Mouse (Mus musculus) MEL (cell line): ENCODE measurements around the gene Rhcg.

Source experiments
- CTCF ChIP-seq, 3 experiments: IDR thresholded peaks in 2 of 3; conservative IDR thresholded peaks in 1 of 3; 2 replicates each; pipeline ENCODE4 v1.5.1; 2011 to 2012; ENCODE audit warnings: low read length in 3 of 3, low read depth in 2 of 3, mild to moderate bottlenecking in 2 of 3, improper control_type of control experiment in 1 of 3, inconsistent platforms in 1 of 3, mixed read lengths in 1 of 3, moderate library complexity in 1 of 3; ENCODE audit not compliant: control insufficient read depth in 1 of 3, insufficient read depth in 1 of 3, poor library complexity in 1 of 3, severe bottlenecking in 1 of 3
- JUND ChIP-seq: IDR thresholded peaks from 2 replicates; pipeline ENCODE4 v1.6.1; 2011; ENCODE audit warnings: low read depth, mild to moderate bottlenecking, improper control_type of control experiment, low read length
- NELFE ChIP-seq: IDR thresholded peaks from 2 replicates; pipeline ENCODE4 v1.6.1; 2011; ENCODE audit warnings: low read depth, low read length, improper control_type of control experiment
- POLR2A ChIP-seq, 2 experiments: IDR thresholded peaks; 2 replicates each; pipeline ENCODE4 v1.6.1; 2011 to 2012; ENCODE audit warnings: low read length in 2 of 2, mild to moderate bottlenecking in 2 of 2, control low read depth in 1 of 2, improper control_type of control experiment in 1 of 2, low read depth in 1 of 2, moderate library complexity in 1 of 2; ENCODE audit not compliant: control insufficient read depth in 1 of 2, insufficient read depth in 1 of 2, poor library complexity in 1 of 2
- POLR2AphosphoS2 ChIP-seq: IDR thresholded peaks from 2 replicates; pipeline ENCODE4 v1.6.1; 2011; ENCODE audit warnings: low read length, improper control_type of control experiment

DNA sequence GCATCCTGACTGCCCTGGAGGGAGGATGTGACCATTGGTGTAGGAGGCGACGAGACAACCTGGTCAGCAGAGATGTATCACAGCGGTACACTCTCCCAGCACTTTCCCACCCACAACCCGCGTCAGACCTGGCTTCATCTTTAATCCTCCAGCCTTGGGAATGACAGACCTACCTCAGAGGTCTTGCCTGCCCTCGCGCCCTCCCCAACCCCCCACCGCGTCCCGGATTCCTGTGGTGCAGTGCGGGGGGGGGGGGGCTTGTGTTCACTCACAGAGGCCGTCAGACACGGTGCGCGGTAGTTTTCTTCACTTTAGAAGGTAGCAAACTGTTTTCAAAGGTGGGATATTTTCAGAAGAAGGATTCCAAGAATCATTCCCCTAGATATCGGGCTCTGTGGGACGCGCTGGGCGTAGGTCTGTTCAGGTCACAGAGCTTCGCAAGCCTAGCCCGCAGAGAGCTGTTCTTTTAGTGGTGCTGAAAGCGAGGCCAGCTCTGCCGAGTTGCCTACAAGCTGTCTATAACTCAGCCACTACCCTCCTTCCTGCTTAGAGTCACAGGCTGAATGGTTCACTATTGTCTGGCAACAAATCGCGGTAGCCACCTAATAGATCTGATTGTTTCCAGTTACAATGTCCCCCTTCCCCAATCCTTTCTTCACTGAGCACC, 62.0 kb downstream of the Rhcg start:
- TF ChIP-seq CTCF (IDR thresholded peaks at IDR 0.05 in 2 of 3, conservative IDR thresholded peaks at IDR 0.05 in 1 of 3; ENCODE audit: control insufficient read depth in 1 of 3, insufficient read depth in 1 of 3, low read depth in 2 of 3, low read length in 3 of 3, poor library complexity in 1 of 3, severe bottlenecking in 1 of 3) (no peak), JUND (no peak), POLR2AphosphoS2 (no peak), NELFE (no peak), POLR2A (IDR thresholded peaks at IDR 0.05; ENCODE audit: control insufficient read depth in 1 of 2, insufficient read depth in 1 of 2, low read depth in 1 of 2, low read length in 2 of 2, poor library complexity in 1 of 2) (no peak)
